Mouse (Mus musculus) stomach, embryonic 14.5 days (tissue): ENCODE results near the gene Klf14. TPM values are rescaled to one million over a fixed set of nuclear protein-coding genes. Genes with fewer than 3 reads are reported as not detected.
A peak's percentile ranks its signal among the peaks of the same experiment; 100 is the strongest.

ENCODE experiments used
- ATAC-seq: fragments of 200-750 bp; cut with Nextera tagmentation; 2 replicates; pipeline ENCODE4 v1.8.0; 2017; ENCODE audit warnings: low read depth, moderate TSS enrichment; ENCODE audit not compliant: insufficient number of reproducible peaks, insufficient read depth, low FRiP score
- H3K27ac ChIP-seq: fragments of 300-500 bp; sonication (generic); 2 replicates; pipeline ENCODE4 v1.5.1; 2014; ENCODE audit warnings: mild to moderate bottlenecking, low read length, moderate library complexity, mixed read lengths
- H3K27me3 ChIP-seq: fragments of 300-500 bp; sonication (generic); 2 replicates; pipeline ENCODE4 v1.6.1; 2014; ENCODE audit warnings: low read length, control low read depth, mixed read lengths; ENCODE audit not compliant: control insufficient read depth, insufficient read depth
- H3K36me3 ChIP-seq: fragments of 300-500 bp; sonication (generic); 2 replicates; pipeline ENCODE4 v1.6.1; 2014; ENCODE audit warnings: mild to moderate bottlenecking, control low read depth, low read length, moderate library complexity, mixed read lengths; ENCODE audit not compliant: control insufficient read depth, insufficient read depth
- H3K4me1 ChIP-seq: fragments of 300-500 bp; sonication (generic); 2 replicates; pipeline ENCODE4 v1.6.1; 2014; ENCODE audit warnings: low read length, control low read depth, mixed read lengths; ENCODE audit not compliant: control insufficient read depth, insufficient read depth
- H3K4me2 ChIP-seq: fragments of 300-500 bp; sonication (generic); replicated peaks from 2 replicates; pipeline ENCODE4 v1.6.1; 2014; ENCODE audit warnings: low read depth, low read length, control low read depth
- H3K4me3 ChIP-seq: fragments of 300-500 bp; sonication (generic); 2 replicates; pipeline ENCODE4 v1.5.1; 2014; ENCODE audit warnings: low read depth, low read length, control low read depth
- H3K9ac ChIP-seq: fragments of 300-500 bp; sonication (generic); replicated peaks from 2 replicates; pipeline ENCODE4 v1.6.1; 2014; ENCODE audit warnings: low read depth, mild to moderate bottlenecking, control low read depth, low read length, moderate library complexity, mixed read lengths
- H3K9me3 ChIP-seq: fragments of 300-500 bp; sonication (generic); 2 replicates; pipeline ENCODE4 v1.6.1; 2016; ENCODE audit warnings: low read depth, low read length, control low read depth; ENCODE audit not compliant: control insufficient read depth
- WGBS: fragments of 180-500 bp; shearing (Covaris S2); extraction: QIAGEN DNeasy Blood & Tissue Kit; methylation state at CpG from one replicate; pipeline ENCODE4 v1.1.7; 2014; 5-methylcytosine and 5-hydroxymethylcytosine counted together
- polyA plus RNA-seq: library from polyadenylated mRNA; unstranded; fragments of >200 nt; fragmentation: Nextera tagmentation; extraction: Ambion mirVana; gene quantifications from 2 replicates; pipeline ENCODE4 v1.2.1, GENCODE M21; 2014

The Klf14 gene
- polyA plus RNA-seq, 1 experiment from 2014 or later, result 3.7 TPM

DNA sequence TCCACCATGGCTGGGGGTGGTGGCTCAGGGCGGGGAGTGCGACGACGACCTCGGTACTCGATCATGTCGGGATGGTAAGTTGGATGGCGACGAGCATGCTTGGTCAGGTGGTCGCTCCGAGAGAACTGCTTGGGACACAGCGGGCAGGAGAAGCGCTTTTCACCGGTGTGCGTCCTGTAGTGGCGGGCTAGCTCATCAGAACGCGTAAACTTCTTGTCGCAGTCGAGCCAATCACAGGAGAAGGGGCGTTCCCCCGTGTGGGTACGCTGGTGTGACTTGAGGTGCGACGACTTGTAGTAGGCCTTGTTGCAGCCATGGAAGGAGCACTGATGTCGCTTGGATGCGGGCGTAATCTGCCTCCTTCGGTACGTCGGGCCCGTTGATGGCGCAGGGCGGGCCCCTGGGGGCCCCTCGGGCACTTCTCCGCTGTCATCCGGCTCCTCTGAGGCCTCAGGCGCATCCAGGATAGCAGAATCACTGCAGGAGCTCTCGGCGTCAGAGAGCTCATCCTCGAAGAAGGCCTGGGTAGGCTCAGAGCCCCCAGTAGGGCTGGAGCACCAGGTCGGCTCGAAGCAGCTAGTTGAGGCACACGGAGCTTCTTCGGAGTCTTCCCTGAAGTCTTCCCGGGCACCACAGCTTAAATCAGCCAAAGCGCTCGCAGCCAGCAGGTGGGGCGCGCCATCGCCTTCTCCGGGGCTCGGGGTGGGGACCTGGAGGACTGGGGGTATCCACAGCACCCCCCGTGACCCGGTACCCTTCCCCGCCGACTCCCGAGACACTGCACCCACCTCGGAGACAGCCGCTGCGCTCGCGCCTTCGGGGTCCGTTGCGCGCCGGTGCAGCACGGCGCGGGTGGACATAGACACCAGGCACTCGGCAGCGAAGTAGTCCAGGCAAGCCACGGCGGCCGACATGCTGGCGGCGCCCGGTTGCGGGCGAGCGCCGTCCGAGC is 818 bp downstream of the Klf14 start:
- Histone ChIP-seq H3K36me3 (no peaks in the 10 kb centered on the region), H3K4me3 (peak overlapping the region; percentile 58), H3K4me2 (peak overlapping the region; percentile 77), H3K4me1 (no peaks in the 10 kb centered on the region), H3K27ac (no peak overlapping the region), H3K9ac (0 out of 2 replicates have a peak overlapping the region, but pooled peaks have one; percentile 10), H3K9me3 (peaks cover 23% of the 10 kb centered on the region), H3K27me3 (peaks cover 30% of the 10 kb centered on the region)
- no peak for ATAC-seq
- 4% methylated on average over 84 of the region's 84 CpGs for WGBS

GRCm38 (mm10) chr6:30939264-30939663 is 19.6 kb downstream of the Klf14 start:
- H3K36me3 ChIP-seq, result no peaks in the 10 kb centered on the region
- no peak for ATAC-seq
- no peak overlapping the region for H3K27ac ChIP-seq
- no peak overlapping the region for H3K4me2 ChIP-seq
- H3K4me1 ChIP-seq, result no peaks in the 10 kb centered on the region
- no peaks in the 10 kb centered on the region for H3K9me3 ChIP-seq
- H3K9ac ChIP-seq, result no peak overlapping the region
- H3K27me3 ChIP-seq, result no peaks in the 10 kb centered on the region
- no peak overlapping the region for H3K4me3 ChIP-seq
- WGBS, result 34% methylated on average over 5 of the region's 5 CpGs

DNA sequence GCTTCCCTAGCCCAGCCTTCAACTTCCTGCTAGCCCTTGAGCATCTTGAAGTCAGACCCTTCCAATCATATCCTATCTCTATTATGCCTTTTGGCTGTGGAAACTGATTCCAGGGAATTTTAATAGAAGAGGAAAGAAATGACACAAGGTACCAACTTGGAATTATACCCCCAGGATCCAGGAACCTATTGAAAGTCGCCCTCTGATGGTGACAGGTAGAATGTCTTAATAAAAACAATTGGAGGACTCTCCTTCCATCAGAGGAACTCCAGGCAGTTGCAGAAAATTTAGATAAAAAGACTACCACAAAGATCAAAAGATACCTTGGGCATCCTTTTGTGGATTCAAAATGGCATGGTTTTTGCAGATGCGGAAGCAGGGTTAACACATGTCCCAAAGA is 36.1 kb downstream of the Klf14 start:
- no peak overlapping the region for H3K9ac ChIP-seq
- no peak overlapping the region for H3K4me2 ChIP-seq
- H3K27me3 ChIP-seq, result no peaks in the 10 kb centered on the region
- no peak overlapping the region for H3K4me3 ChIP-seq
- H3K4me1 ChIP-seq, result no peaks in the 10 kb centered on the region
- WGBS, result 48% methylated on average over 2 of the region's 2 CpGs
- H3K9me3 ChIP-seq, result no peaks in the 10 kb centered on the region
- no peak overlapping the region for H3K27ac ChIP-seq
- ATAC-seq, result no peak
- no peaks in the 10 kb centered on the region for H3K36me3 ChIP-seq

GRCm38 (mm10) chr6:30921826-30922225 is 37.1 kb downstream of the Klf14 start:
- 59% methylated on average over 10 of the region's 11 CpGs for WGBS
- H3K4me3 ChIP-seq, result no peak overlapping the region
- no peaks in the 10 kb centered on the region for H3K27me3 ChIP-seq
- H3K9ac ChIP-seq, result no peak overlapping the region
- no peaks in the 10 kb centered on the region for H3K36me3 ChIP-seq
- no peak overlapping the region for H3K27ac ChIP-seq
- no peak overlapping the region for H3K4me2 ChIP-seq
- no peak for ATAC-seq
- no peaks in the 10 kb centered on the region for H3K4me1 ChIP-seq
- no peaks in the 10 kb centered on the region for H3K9me3 ChIP-seq

GRCm38 (mm10) chr6:30920834-30921675 is 37.8 kb downstream of the Klf14 start:
- 50% methylated on average over 21 of the region's 21 CpGs for WGBS
- no peaks in the 10 kb centered on the region for H3K4me1 ChIP-seq
- no peak for ATAC-seq
- 0 out of 2 replicates have a peak overlapping the region, but pooled peaks have one; percentile 1 for H3K9ac ChIP-seq
- no peaks in the 10 kb centered on the region for H3K27me3 ChIP-seq
- no peaks in the 10 kb centered on the region for H3K9me3 ChIP-seq
- no peaks in the 10 kb centered on the region for H3K36me3 ChIP-seq
- H3K4me3 ChIP-seq, result no peak overlapping the region
- H3K4me2 ChIP-seq, result peak overlapping the region; percentile 23
- H3K27ac ChIP-seq, result no peak overlapping the region

DNA sequence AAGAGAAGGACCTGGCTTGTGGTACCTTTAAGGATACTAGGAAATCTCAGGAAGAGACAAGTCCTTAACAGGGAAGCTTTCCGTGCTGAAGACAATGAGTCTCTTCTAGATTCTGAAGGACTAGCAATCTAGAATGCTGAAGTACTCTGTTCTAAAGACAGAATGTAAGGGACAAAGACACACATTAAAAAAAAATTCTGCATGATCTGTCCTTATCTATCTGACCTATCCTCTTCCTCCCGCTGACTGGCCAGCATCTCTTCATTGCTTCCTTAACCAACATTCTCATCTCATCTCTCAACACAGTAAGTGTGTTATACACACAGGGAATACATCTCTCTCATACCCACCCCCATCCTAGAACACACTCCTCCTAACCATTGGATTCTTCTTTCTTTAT is 43.4 kb downstream of the Klf14 start, which contains the start of gene Tsga13:
Tsga13 (minus strand) TSS at position 101 of the 400 bp plus-strand sequence.
- Histone ChIP-seq H3K4me3 (no peak within 1 kb of the TSS), H3K9ac (no peak within 1 kb of the TSS), H3K4me2 (no peak within 1 kb of the TSS), H3K27ac (no peak within 1 kb of the TSS), H3K27me3 (no peaks in the 10 kb centered on the region), H3K4me1 (no peaks in the 10 kb centered on the region), H3K9me3 (no peaks in the 10 kb centered on the region), H3K36me3 (no peaks in the 10 kb centered on the region)
- no peak for ATAC-seq
- WGBS, result 81% methylated on average over 2 of the region's 2 CpGs

- Histone ChIP-seq H3K9ac (no peak overlapping the region), H3K27ac (no peak overlapping the region), H3K4me3 (no peak overlapping the region), H3K9me3 (no peaks in the 10 kb centered on the region), H3K27me3 (no peaks in the 10 kb centered on the region), H3K36me3 (no peaks in the 10 kb centered on the region), H3K4me1 (no peaks in the 10 kb centered on the region), H3K4me2 (no peak overlapping the region)
- 61% methylated on average over 3 of the region's 3 CpGs for WGBS
- ATAC-seq, result no peak
These were observed 50.9 kb downstream of the Klf14 start for GRCm38 (mm10) chr6:30907970-30908369.
